Mouse (Mus musculus): ENCODE results near the gene Dnajb7.

The Dnajb7 gene

DNA sequence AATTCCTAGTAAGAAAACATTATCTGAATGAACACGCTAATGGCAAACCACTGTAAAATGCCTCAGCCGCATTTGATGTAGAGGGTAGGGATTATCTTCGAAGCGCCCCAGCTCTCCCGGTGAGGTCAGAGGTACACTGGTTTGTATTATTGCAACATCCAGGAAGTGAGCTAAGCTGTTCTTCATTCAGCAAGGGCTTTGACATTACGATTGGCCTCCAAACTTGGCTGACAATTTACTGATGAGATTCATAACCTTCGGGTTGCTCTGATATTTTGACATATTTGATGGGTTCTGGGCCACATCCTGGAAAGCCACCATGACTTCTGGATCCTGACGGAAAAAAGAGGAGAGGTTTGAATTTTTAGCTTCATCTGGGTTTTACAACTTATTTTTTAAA lies 42.9 kb downstream of the Dnajb7 start:
- no peak for DNase-seq (ENCODE audit: low read depth)

DNA sequence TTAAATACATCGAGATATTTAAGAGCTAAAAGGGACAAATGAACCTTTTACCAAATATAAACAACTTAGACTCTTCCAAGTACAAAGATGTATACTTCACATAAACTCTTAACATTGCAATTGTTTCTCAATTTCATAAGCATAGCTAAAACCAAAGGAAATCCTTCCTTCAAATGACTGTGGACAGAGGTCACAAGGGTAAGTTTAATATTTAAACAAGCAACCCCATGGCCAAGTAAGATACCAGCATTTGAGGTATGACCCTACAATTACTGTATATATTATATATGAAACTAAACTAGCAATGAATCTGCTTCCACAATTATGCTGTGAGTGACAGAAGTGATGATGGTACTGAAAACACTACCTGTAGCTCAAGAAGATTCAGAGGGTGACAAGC lies 43.8 kb downstream of the Dnajb7 start:
- DNase-seq (ENCODE audit: low read depth) = no peak

DNA sequence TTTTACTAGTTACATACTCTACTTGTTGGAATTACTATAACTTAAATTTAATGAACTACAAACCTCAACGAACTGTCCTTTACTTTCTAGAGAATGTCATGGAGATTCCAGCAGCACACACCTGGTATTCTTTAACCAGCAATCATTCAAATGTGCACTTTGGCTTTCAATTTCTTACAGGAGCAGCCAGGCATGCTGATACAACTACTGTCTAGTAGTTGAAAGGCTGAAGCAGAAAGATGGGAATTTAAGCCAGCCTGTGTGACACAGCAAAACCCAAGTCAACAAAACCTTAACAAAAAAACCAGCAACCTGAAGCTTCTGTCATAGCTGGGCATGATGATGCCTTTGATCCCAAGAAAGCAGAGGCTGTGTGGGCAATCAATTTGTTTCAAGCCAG lies 45.6 kb downstream of the Dnajb7 start:
- DNase-seq (ENCODE audit: low read depth) = no peak

DNA sequence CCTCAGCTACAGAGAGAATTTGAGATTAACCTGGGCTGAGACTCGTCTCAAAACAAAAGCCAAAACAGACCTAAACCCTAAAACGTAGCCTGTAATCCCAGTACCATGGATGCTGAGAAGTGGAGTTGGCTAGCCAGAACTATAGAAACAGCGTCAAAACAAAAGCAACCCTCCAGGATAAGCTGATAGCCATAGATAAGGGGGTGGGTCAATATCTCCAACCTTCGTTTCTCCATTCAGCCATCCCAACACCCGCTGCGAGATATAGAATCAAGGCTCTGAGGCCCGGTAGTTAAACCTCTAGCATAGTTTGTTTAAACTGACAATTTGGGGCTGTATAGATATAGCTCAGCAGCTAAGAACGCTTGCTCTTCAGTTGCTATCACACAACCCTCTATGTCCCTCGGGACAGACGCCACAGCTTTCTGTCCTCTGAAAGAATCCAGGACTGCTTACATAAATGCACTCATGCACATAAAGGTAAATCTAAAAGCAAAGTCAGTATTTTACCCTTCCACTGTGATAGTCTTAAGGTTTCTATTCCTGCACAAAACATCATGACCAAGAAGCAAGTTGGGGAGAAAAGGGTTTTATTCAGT lies 46.6 kb downstream of the Dnajb7 start:
- peak; percentile 14 for DNase-seq (ENCODE audit: low read depth)

GRCm38 (mm10) chr15:81361022-81361404 lies 47.1 kb downstream of the Dnajb7 start:
- DNase-seq (ENCODE audit: low read depth) = no peak

GRCm38 (mm10) chr15:81360345-81361021 lies 47.6 kb downstream of the Dnajb7 start, which contains the start of gene Slc25a17:
Slc25a17 (minus strand) TSS chr15:81360812.
- peak; percentile 94 for DNase-seq (ENCODE audit: low read depth)

- no peak for DNase-seq (ENCODE audit: low read depth)
Measured at GRCm38 (mm10) chr15:81359421-81359820, 48.7 kb downstream of the Dnajb7 start.

- DNase-seq (ENCODE audit: low read depth) = no peak
Measured at GRCm38 (mm10) chr15:81358943-81359342, 49.2 kb downstream of the Dnajb7 start.

- no peak for DNase-seq (ENCODE audit: low read depth)
Measured at GRCm38 (mm10) chr15:81356946-81357345, 51.2 kb downstream of the Dnajb7 start.

Data from naive thymus-derived CD4-positive, alpha-beta T cell, adult 2 months (primary cell).